Mouse (Mus musculus): ENCODE measurements around the gene Serinc5. TPM values are rescaled to one million over a fixed set of nuclear protein-coding genes. Genes with fewer than 3 reads are reported as not detected.
A peak's percentile ranks its signal among the peaks of the same experiment; 100 is the strongest.

Gene Serinc5
- polyA plus RNA-seq, 1 experiment from 2014 or later: 11.0 TPM

DNA sequence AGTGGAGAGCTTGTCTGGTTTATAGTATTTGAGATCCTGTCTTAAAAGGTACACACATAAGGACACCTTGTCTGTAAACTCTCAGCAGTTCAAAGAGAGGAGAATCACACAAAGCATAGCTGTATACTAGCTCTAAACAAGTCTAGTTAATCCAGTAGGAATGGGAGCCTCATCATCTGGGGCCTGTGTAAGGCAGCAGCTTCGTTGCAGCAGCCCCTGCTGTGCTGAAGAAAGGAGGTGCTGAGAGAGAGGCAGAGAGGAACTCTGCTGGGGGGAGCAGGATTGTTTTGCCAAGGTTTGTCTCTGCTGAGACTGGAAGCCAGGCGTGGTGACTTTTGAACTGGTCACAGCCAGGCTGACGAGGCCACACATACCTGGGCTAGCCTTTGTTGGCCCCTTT lies 98.6 kb downstream of the Serinc5 start:
- Histone ChIP-seq H3K4me1 (ENCODE audit: control insufficient read depth, insufficient read depth, low read length) (no peaks in the 10 kb centered on the region), H3K36me3 (ENCODE audit: control insufficient read depth, insufficient read depth) (peaks cover 6% of the 10 kb centered on the region; the same call in 1 of the 2 replicates), H3K9ac (ENCODE audit: low read length) (no peak overlapping the region), H3K9me3 (replicated peaks; ENCODE audit: control insufficient read depth, low read length) (no peaks in the 10 kb centered on the region), H3K4me2 (ENCODE audit: low read depth, low read length) (no peak overlapping the region), H3K27ac (ENCODE audit: low read length) (no peak overlapping the region), H3K4me3 (ENCODE audit: low read length) (no peak overlapping the region), H3K27me3 (ENCODE audit: control insufficient read depth, insufficient read depth, low read length) (no peaks in the 10 kb centered on the region)
- no peak for ATAC-seq (replicated peaks; ENCODE audit: extremely low read depth, insufficient read depth, low FRiP score)
- 61% methylated on average over 3 of the region's 3 CpGs for WGBS

DNA sequence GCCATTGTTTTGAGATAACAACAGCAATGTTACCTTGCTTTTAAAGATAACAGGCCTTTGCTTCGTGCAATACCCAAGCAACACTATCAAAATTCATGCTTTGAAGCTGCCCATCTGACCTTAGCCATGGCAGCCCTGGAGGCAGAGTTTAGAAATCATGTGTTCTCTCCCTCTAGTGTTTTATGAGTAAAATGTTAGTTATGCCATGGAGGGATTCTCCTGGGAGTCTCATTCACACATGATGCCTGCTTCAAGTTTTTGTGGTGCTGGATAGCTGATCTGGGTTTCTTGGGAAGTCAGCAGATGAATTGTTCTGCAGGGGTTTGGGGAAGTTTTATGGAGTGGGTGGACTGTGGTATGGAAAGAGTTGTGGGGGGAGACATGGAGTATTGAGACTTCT lies 99.5 kb downstream of the Serinc5 start:
- H3K36me3 ChIP-seq (ENCODE audit: control insufficient read depth, insufficient read depth): peaks cover 6% of the 10 kb centered on the region; the same call in 1 of the 2 replicates
- H3K27ac ChIP-seq (ENCODE audit: low read length): no peak overlapping the region
- no peaks in the 10 kb centered on the region for H3K27me3 ChIP-seq (ENCODE audit: control insufficient read depth, insufficient read depth, low read length)
- H3K4me1 ChIP-seq (ENCODE audit: control insufficient read depth, insufficient read depth, low read length): no peaks in the 10 kb centered on the region
- H3K4me3 ChIP-seq (ENCODE audit: low read length): no peak overlapping the region
- H3K9me3 ChIP-seq (replicated peaks; ENCODE audit: control insufficient read depth, low read length): no peaks in the 10 kb centered on the region
- H3K9ac ChIP-seq (ENCODE audit: low read length): no peak overlapping the region
- H3K4me2 ChIP-seq (ENCODE audit: low read depth, low read length): no peak overlapping the region
- ATAC-seq (replicated peaks; ENCODE audit: extremely low read depth, insufficient read depth, low FRiP score): no peak
- 48% methylated on average over 1 of the region's 1 CpGs for WGBS

DNA sequence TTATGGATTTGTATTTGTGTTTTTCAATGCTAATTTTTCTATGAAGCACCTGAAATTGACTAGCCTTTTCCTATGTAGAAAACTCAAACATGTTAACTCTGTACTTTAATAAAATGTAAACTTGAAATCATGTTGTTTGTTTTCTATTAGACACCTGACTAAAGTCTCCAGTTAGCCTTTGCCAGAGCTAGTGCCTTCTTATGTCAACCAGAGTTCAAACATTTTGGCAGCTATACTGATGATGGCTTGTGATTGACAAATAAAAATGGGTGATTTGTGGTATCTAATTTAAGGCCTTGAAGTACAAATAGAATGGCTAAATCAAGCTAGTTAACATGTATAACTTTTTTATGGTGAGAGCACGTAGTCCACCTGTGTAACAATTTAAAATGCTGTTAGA lies 100.9 kb downstream of the Serinc5 start:
- H3K36me3 ChIP-seq (ENCODE audit: control insufficient read depth, insufficient read depth): no peaks in the 10 kb centered on the region
- no peaks in the 10 kb centered on the region for H3K27me3 ChIP-seq (ENCODE audit: control insufficient read depth, insufficient read depth, low read length)
- no peak for ATAC-seq (replicated peaks; ENCODE audit: extremely low read depth, insufficient read depth, low FRiP score)
- H3K4me2 ChIP-seq (ENCODE audit: low read depth, low read length): no peak overlapping the region
- H3K27ac ChIP-seq (ENCODE audit: low read length): no peak overlapping the region
- no peak overlapping the region for H3K4me3 ChIP-seq (ENCODE audit: low read length)
- 94% methylated on average over 1 of the region's 1 CpGs for WGBS
- no peaks in the 10 kb centered on the region for H3K4me1 ChIP-seq (ENCODE audit: control insufficient read depth, insufficient read depth, low read length)
- no peaks in the 10 kb centered on the region for H3K9me3 ChIP-seq (replicated peaks; ENCODE audit: control insufficient read depth, low read length)
- H3K9ac ChIP-seq (ENCODE audit: low read length): no peak overlapping the region

DNA sequence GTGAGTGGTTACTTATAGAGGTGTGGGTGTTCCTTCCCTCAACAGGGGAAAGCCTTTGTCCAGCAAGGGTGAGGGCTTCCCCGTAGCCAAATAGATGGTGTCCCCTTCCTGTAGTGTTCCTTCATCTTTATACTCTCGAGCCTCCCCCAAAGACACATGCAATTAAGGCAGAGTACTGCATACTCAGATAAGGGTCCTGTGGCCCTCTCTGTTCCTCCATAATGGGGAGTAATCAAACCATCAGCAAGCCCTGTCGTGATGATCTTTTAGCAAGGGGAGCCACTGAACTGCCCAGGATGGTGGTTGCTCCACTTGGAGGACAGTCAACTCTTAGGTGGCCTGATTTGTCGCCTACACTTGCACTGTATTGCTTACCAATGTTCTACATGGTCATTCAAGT lies 101.7 kb downstream of the Serinc5 start:
- no peak overlapping the region for H3K9ac ChIP-seq (ENCODE audit: low read length)
- no peaks in the 10 kb centered on the region for H3K4me1 ChIP-seq (ENCODE audit: control insufficient read depth, insufficient read depth, low read length)
- H3K4me2 ChIP-seq (ENCODE audit: low read depth, low read length): no peak overlapping the region
- no peaks in the 10 kb centered on the region for H3K9me3 ChIP-seq (replicated peaks; ENCODE audit: control insufficient read depth, low read length)
- no peaks in the 10 kb centered on the region for H3K36me3 ChIP-seq (ENCODE audit: control insufficient read depth, insufficient read depth)
- 83% methylated on average over 4 of the region's 4 CpGs for WGBS
- ATAC-seq (replicated peaks; ENCODE audit: extremely low read depth, insufficient read depth, low FRiP score): no peak
- no peak overlapping the region for H3K27ac ChIP-seq (ENCODE audit: low read length)
- H3K4me3 ChIP-seq (ENCODE audit: low read length): no peak overlapping the region
- H3K27me3 ChIP-seq (ENCODE audit: control insufficient read depth, insufficient read depth, low read length): no peaks in the 10 kb centered on the region

DNA sequence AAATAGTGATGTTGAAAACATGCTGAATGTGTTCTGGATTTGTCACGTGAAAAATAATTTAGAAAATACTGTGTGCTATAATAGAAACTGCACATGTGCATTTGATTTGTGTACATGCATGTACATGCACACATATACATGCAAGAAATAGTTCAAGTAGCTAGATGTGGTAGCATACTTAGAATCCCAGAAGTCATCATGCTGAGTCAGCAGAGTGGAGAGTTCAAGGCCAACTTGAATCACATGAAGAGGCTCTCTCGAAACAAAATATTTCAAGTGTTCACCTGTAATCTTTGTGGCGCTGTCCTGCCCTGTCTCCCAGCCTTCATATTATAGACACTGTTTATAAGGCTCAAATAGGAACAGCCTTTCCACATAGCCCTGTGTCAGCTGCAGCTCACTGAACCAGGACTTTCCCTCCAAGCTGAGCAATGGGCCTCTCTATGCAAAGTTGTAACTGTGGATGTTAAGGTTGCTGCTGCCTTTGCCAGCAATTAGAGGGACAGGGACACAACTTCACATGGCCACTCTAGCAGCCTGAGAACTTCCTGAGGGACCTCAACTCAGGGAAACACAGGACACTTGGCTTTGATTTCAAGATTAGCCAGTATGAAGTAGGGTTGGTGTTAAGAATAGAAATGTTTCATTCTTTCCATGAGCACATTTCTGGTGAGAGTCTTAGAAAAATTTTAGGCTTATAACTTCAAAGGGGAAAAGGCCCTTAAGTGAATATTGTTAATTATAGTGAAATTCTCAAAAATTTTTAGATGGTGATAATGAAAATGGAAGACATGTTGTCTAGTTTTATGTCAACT lies 107.2 kb downstream of the Serinc5 start:
- no peaks in the 10 kb centered on the region for H3K27me3 ChIP-seq (ENCODE audit: control insufficient read depth, insufficient read depth, low read length)
- no peaks in the 10 kb centered on the region for H3K36me3 ChIP-seq (ENCODE audit: control insufficient read depth, insufficient read depth)
- no peak overlapping the region for H3K9ac ChIP-seq (ENCODE audit: low read length)
- 89% methylated on average over 3 of the region's 3 CpGs for WGBS
- no peak overlapping the region for H3K4me2 ChIP-seq (ENCODE audit: low read depth, low read length)
- H3K4me3 ChIP-seq (ENCODE audit: low read length): no peak overlapping the region
- H3K9me3 ChIP-seq (replicated peaks; ENCODE audit: control insufficient read depth, low read length): no peaks in the 10 kb centered on the region
- no peak overlapping the region for H3K27ac ChIP-seq (ENCODE audit: low read length)
- ATAC-seq (replicated peaks; ENCODE audit: extremely low read depth, insufficient read depth, low FRiP score): no peak
- no peaks in the 10 kb centered on the region for H3K4me1 ChIP-seq (ENCODE audit: control insufficient read depth, insufficient read depth, low read length)

DNA sequence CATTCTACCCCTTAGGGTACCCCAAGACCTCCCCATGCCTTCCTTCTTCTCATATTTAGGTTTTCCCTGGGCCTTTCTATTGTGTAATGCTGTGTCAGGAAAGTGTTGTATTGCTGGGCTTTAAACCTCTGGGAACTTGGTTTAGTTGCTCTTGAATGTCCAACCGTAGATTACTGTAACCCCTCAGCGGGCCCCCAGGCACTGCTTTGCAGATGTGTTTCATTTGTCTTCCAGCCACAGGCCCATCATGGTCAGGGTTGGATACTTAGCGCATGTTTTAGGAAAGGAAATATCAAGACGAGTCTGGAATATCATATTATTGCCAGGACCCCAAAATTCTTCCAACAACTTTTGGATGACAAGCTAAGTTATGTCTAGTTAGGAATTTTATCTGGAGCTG lies 110.1 kb downstream of the Serinc5 start:
- Histone ChIP-seq H3K27ac (ENCODE audit: low read length) (no peak overlapping the region), H3K36me3 (ENCODE audit: control insufficient read depth, insufficient read depth) (no peaks in the 10 kb centered on the region), H3K9me3 (replicated peaks; ENCODE audit: control insufficient read depth, low read length) (no peaks in the 10 kb centered on the region), H3K4me3 (ENCODE audit: low read length) (no peak overlapping the region), H3K9ac (ENCODE audit: low read length) (no peak overlapping the region), H3K4me1 (ENCODE audit: control insufficient read depth, insufficient read depth, low read length) (no peaks in the 10 kb centered on the region), H3K27me3 (ENCODE audit: control insufficient read depth, insufficient read depth, low read length) (no peaks in the 10 kb centered on the region), H3K4me2 (ENCODE audit: low read depth, low read length) (no peak overlapping the region)
- WGBS: 81% methylated on average over 4 of the region's 4 CpGs
- no peak for ATAC-seq (replicated peaks; ENCODE audit: extremely low read depth, insufficient read depth, low FRiP score)

DNA sequence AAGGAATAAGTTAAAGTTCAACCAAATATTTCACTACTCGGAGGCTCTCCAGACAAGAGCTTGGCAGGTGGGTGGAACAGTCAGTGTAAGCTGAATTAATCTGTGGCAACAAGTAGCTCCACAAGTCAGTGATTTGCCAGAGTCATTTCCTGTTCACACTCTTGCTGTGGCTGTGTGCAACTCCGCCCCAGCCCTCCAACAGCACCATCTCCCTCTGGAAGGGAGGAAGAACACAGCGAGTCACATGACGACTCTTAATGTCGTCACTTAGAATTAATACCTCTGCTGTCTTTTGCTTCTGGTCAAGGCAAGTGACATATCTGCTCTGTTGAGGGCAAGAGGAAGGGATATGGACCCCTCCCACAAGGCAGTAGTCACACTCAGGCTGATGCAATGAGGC lies 111.5 kb downstream of the Serinc5 start:
- H3K4me3 ChIP-seq (ENCODE audit: low read length): no peak overlapping the region
- 61% methylated on average over 5 of the region's 5 CpGs for WGBS
- no peaks in the 10 kb centered on the region for H3K36me3 ChIP-seq (ENCODE audit: control insufficient read depth, insufficient read depth)
- no peaks in the 10 kb centered on the region for H3K9me3 ChIP-seq (replicated peaks; ENCODE audit: control insufficient read depth, low read length)
- H3K4me2 ChIP-seq (ENCODE audit: low read depth, low read length): no peak overlapping the region
- H3K27me3 ChIP-seq (ENCODE audit: control insufficient read depth, insufficient read depth, low read length): no peaks in the 10 kb centered on the region
- H3K9ac ChIP-seq (ENCODE audit: low read length): no peak overlapping the region
- no peak overlapping the region for H3K27ac ChIP-seq (ENCODE audit: low read length)
- H3K4me1 ChIP-seq (ENCODE audit: control insufficient read depth, insufficient read depth, low read length): no peaks in the 10 kb centered on the region
- ATAC-seq (replicated peaks; ENCODE audit: extremely low read depth, insufficient read depth, low FRiP score): no peak

DNA sequence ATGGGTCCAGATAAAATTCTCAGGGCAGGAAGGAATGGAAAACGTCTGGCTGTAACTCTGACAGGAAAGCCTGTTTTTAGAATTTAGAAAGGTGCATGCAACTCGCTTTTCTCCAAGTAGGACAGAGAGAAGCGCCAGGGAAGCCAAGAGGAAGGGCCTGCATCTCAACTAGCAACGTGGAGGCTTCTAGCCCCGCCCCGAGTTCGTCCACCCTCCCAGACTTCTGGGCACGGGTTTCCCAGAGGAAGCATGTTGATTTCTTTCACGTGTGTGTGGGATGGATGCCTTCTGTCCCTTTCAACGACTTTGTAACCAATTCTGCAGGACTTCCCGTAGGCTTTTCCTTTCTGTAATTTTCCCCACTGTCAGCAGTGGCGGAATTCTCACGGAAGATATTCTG lies 118.9 kb downstream of the Serinc5 start:
- Histone ChIP-seq H3K4me2 (ENCODE audit: low read depth, low read length) (peak overlapping the region; percentile 38), H3K9me3 (replicated peaks; ENCODE audit: control insufficient read depth, low read length) (no peaks in the 10 kb centered on the region), H3K4me1 (ENCODE audit: control insufficient read depth, insufficient read depth, low read length) (peaks cover 4% of the 10 kb centered on the region), H3K36me3 (ENCODE audit: control insufficient read depth, insufficient read depth) (no peaks in the 10 kb centered on the region), H3K27me3 (ENCODE audit: control insufficient read depth, insufficient read depth, low read length) (no peaks in the 10 kb centered on the region), H3K4me3 (ENCODE audit: low read length) (no peak overlapping the region), H3K9ac (ENCODE audit: low read length) (no peak overlapping the region), H3K27ac (ENCODE audit: low read length) (no peak overlapping the region)
- WGBS: 31% methylated on average over 13 of the region's 13 CpGs
- ATAC-seq (replicated peaks; ENCODE audit: extremely low read depth, insufficient read depth, low FRiP score): peak; percentile 52

DNA sequence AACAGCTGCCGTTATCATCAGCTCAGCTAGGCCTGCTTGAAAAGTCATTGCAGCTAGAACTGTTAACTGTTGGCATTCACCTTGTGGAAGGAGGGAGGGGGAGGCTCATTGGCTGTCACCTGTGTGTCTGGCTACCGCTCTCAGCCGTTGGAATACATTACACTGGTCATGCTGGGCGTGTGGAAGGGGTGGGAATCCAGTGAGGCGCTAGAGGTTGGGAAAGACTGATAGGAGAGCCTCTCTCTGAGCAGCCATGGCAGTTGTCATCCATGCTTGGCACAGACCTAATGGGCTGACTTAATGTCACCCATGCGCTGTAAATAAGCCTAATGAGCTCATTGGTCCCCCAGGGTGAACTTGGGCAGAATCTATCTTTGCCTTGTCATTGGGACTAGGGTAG lies 120.9 kb downstream of the Serinc5 start:
- no peak overlapping the region for H3K4me3 ChIP-seq (ENCODE audit: low read length)
- 55% methylated on average over 6 of the region's 6 CpGs for WGBS
- no peaks in the 10 kb centered on the region for H3K9me3 ChIP-seq (replicated peaks; ENCODE audit: control insufficient read depth, low read length)
- H3K36me3 ChIP-seq (ENCODE audit: control insufficient read depth, insufficient read depth): no peaks in the 10 kb centered on the region
- no peak overlapping the region for H3K4me2 ChIP-seq (ENCODE audit: low read depth, low read length)
- H3K27ac ChIP-seq (ENCODE audit: low read length): no peak overlapping the region
- no peaks in the 10 kb centered on the region for H3K27me3 ChIP-seq (ENCODE audit: control insufficient read depth, insufficient read depth, low read length)
- H3K4me1 ChIP-seq (ENCODE audit: control insufficient read depth, insufficient read depth, low read length): peaks cover 7% of the 10 kb centered on the region
- no peak for ATAC-seq (replicated peaks; ENCODE audit: extremely low read depth, insufficient read depth, low FRiP score)
- H3K9ac ChIP-seq (ENCODE audit: low read length): no peak overlapping the region
